Mouse (Mus musculus) cerebellum, adult (tissue): Measurements from ENCODE around the gene Phactr2.
"Not testable (repeated sequence)": the region's sequence is repeated elsewhere in the genome, so short reads cannot be mapped to it uniquely, and the experiment has no call there.

Source experiments
- ATAC-seq: cut with Nextera tagmentation; 2 replicates; pipeline ENCODE4 v1.9.2; 2017; ENCODE audit warnings: mild to moderate bottlenecking, moderate library complexity, mixed read lengths; ENCODE audit not compliant: insufficient number of reproducible peaks, low FRiP score, low TSS enrichment

Gene Phactr2

GRCm38 (mm10) chr10:13473833-13474567, at the start of gene Phactr2:
Gene Phactr2 (minus strand): TSS chr10:13474412.
- ATAC-seq = peak; percentile 69

GRCm38 (mm10) chr10:13521857-13522256, 47.6 kb upstream of the Phactr2 start:
- ATAC-seq = no peak

GRCm38 (mm10) chr10:13502371-13502770, 28.2 kb upstream of the Phactr2 start:
- no peak for ATAC-seq

GRCm38 (mm10) chr10:13501533-13501932, 27.3 kb upstream of the Phactr2 start:
- not testable (repeated sequence) for ATAC-seq

GRCm38 (mm10) chr10:13500938-13501496, 26.8 kb upstream of the Phactr2 start:
- ATAC-seq = peak; percentile 94

GRCm38 (mm10) chr10:13500473-13500872, 26.3 kb upstream of the Phactr2 start:
- ATAC-seq = peak; percentile 9; the same call in 1 of the 2 replicates

GRCm38 (mm10) chr10:13499331-13499730, 25.1 kb upstream of the Phactr2 start, which contains the start of gene Fuca2:
Gene Fuca2 (plus strand): TSS chr10:13499540.
- no peak for ATAC-seq

GRCm38 (mm10) chr10:13496315-13496714, 22.1 kb upstream of the Phactr2 start:
- ATAC-seq = no peak

GRCm38 (mm10) chr10:13493978-13494686, 19.9 kb upstream of the Phactr2 start:
- no peak for ATAC-seq

- ATAC-seq = no peak
Measured at GRCm38 (mm10) chr10:13489671-13490070, 15.5 kb upstream of the Phactr2 start.

- ATAC-seq = no peak
Measured at GRCm38 (mm10) chr10:13485958-13486357, 11.7 kb upstream of the Phactr2 start.

GRCm38 (mm10) chr10:13479341-13479740, 5.1 kb upstream of the Phactr2 start:
- ATAC-seq = no peak

- ATAC-seq = no peak
Measured at GRCm38 (mm10) chr10:13475121-13475520, 909 bp upstream of the Phactr2 start.

GRCm38 (mm10) chr10:13474568-13474955, 350 bp upstream of the Phactr2 start:
- ATAC-seq = peak; percentile 33; the same call in 1 of the 2 replicates

- ATAC-seq = no peak
Measured at GRCm38 (mm10) chr10:13473287-13473832, 852 bp downstream of the Phactr2 start.

GRCm38 (mm10) chr10:13470236-13470635, 4.0 kb downstream of the Phactr2 start:
- ATAC-seq = no peak

GRCm38 (mm10) chr10:13468025-13468529, 6.1 kb downstream of the Phactr2 start:
- not testable (repeated sequence) for ATAC-seq

GRCm38 (mm10) chr10:13466925-13467324, 7.3 kb downstream of the Phactr2 start:
- ATAC-seq = no peak

GRCm38 (mm10) chr10:13464295-13464694, 9.9 kb downstream of the Phactr2 start:
- ATAC-seq = not testable (repeated sequence)

- ATAC-seq = no peak
Measured at GRCm38 (mm10) chr10:13453200-13453990, 20.8 kb downstream of the Phactr2 start.
